9 mouse cellular contexts compared by ENCODE assay signal in the genomic region with DNA sequence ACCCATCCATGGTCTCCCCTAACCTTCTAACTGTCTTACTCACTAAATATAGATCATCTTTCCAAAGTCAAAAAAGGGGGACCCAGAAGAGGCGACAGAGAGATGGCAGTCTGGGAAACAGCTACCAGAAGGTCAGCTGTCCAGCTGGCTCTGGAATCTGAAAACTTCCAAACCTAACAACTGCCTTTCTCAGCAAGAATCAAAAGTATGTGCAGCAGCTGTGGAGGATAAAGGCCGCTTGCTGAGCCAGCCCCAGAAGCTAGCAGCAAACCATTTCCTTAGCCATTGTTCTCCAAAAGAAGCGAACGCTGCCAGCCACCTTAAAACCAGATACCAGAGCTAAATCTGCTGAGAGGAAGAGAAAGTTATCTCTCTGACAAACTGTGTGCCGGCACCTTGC. TPM values are rescaled to one million over a fixed set of nuclear protein-coding genes. Genes with fewer than 3 reads are reported as not detected.
DNase-seq lines count a peak whose midpoint lies in the region; ATAC-seq and TF ChIP-seq lines count a peak whose summit lies in the region.
"Had no signal": no experiment of that assay in that cellular context is flagged by ENCODE, and none has a peak within 500 bp of the region (broad histone marks: within the 10 kb centered on the region; RNA-seq: fewer than 3 reads in every experiment).

No protein-coding gene starts in this region.

- H3K27ac ChIP-seq in liver, adult 2 months (replicated peaks; ENCODE audit: insufficient read depth, low read depth, low read length), result peak overlapping the region; percentile 76
- H3K27ac ChIP-seq in liver, embryonic 11.5 days (ENCODE audit: low read depth, low read length), result no peak overlapping the region
- H3K27ac ChIP-seq in kidney, embryonic 15.5 days, result peak overlapping the region; percentile 79
- H3K27ac ChIP-seq in neural tube, embryonic 13.5 days (replicated peaks), result 0 out of 2 replicates have a peak overlapping the region, but pooled peaks have one; percentile 18
- H3K27ac ChIP-seq: liver, embryonic 15.5 days had no signal

- no peak overlapping the region for H3K9ac ChIP-seq in liver, adult 2 months (ENCODE audit: low read depth, low read length)
- no peak overlapping the region for H3K9ac ChIP-seq in liver, embryonic 11.5 days (ENCODE audit: low read depth, low read length)
- no peak overlapping the region for H3K9ac ChIP-seq in kidney, embryonic 15.5 days
- H3K9ac ChIP-seq in neural tube, embryonic 13.5 days, result no peak overlapping the region
- H3K9ac ChIP-seq: liver, embryonic 15.5 days had no signal

- no peaks in the 10 kb centered on the region for H3K27me3 ChIP-seq in liver, adult 2 months (ENCODE audit: control insufficient read depth, insufficient read depth, low read length)
- H3K27me3 ChIP-seq in liver, embryonic 11.5 days (replicated peaks; ENCODE audit: control insufficient read depth, insufficient read depth, low read length), result no peaks in the 10 kb centered on the region
- H3K27me3 ChIP-seq in kidney, embryonic 15.5 days, result no peaks in the 10 kb centered on the region
- H3K27me3 ChIP-seq in neural tube, embryonic 13.5 days, result no peaks in the 10 kb centered on the region
- H3K27me3 ChIP-seq: liver, embryonic 15.5 days had no signal

- H3K36me3 ChIP-seq in liver, adult 2 months (ENCODE audit: control insufficient read depth, insufficient read depth, low read length), result peaks cover 2% of the 10 kb centered on the region; the same call in 1 of the 2 replicates
- H3K36me3 ChIP-seq in liver, embryonic 11.5 days (ENCODE audit: control insufficient read depth, insufficient read depth, low read length), result no peaks in the 10 kb centered on the region
- H3K36me3 ChIP-seq in kidney, embryonic 15.5 days, result no peaks in the 10 kb centered on the region
- 0 out of 2 replicates have a peak, but pooled peaks cover 3% of the 10 kb centered on the region for H3K36me3 ChIP-seq in neural tube, embryonic 13.5 days
- H3K36me3 ChIP-seq: liver, embryonic 15.5 days had no signal

- no peak for ATAC-seq in liver, embryonic 11.5 days (replicated peaks; ENCODE audit: low FRiP score)
- ATAC-seq in kidney, embryonic 15.5 days (replicated peaks; ENCODE audit: low FRiP score), result peak; percentile 60; the same call in 1 of the 2 replicates
- no peak for ATAC-seq in neural tube, embryonic 13.5 days (ENCODE audit: low read depth)

- DNase-seq in liver, adult 2 months (ENCODE audit: extremely low read depth, low read depth, low spot score), result no peak
- no peak for DNase-seq in liver, embryonic 11.5 days (ENCODE audit: low spot score)
- peak; percentile 13 for DNase-seq in gastrocnemius, postnatal 25 days
- no peak for DNase-seq in frontal cortex, postnatal 25 days (ENCODE audit: low spot score in 2 of 2)
- no peak for DNase-seq in frontal cortex, postnatal 10 days (ENCODE audit: low spot score in 2 of 2)
- no peak for DNase-seq in urinary bladder, postnatal 36 days (ENCODE audit: low spot score in 2 of 2)

- no peak overlapping the region for H3K4me2 ChIP-seq in liver, embryonic 11.5 days
- H3K4me2 ChIP-seq in kidney, embryonic 15.5 days, result no peak overlapping the region
- H3K4me2 ChIP-seq in neural tube, embryonic 13.5 days, result no peak overlapping the region

- H3K79me2 ChIP-seq in liver, adult 2 months (ENCODE audit: control insufficient read depth, insufficient read depth, low read length), result peaks cover 41% of the 10 kb centered on the region

- H3K4me3 ChIP-seq in liver, adult 2 months (ENCODE audit: insufficient read depth, low read depth, low read length), result no peak overlapping the region
- no peak overlapping the region for H3K4me3 ChIP-seq in liver, embryonic 11.5 days (ENCODE audit: low read depth, low read length)
- no peak overlapping the region for H3K4me3 ChIP-seq in kidney, embryonic 15.5 days (replicated peaks)
- H3K4me3 ChIP-seq in neural tube, embryonic 13.5 days, result no peak overlapping the region
- H3K4me3 ChIP-seq: liver, embryonic 15.5 days had no signal

- TF ChIP-seq CTCF in liver, adult 2 months (IDR thresholded peaks at IDR 0.05; ENCODE audit: low read depth, low read length), result no peak

- WGBS in liver, adult 2 months, result 66% methylated on average over 5 of the region's 5 CpGs
- 32% methylated on average over 5 of the region's 5 CpGs for WGBS in liver, embryonic 11.5 days
- WGBS in kidney, embryonic 15.5 days, result 31% methylated on average over 5 of the region's 5 CpGs
- 7% methylated on average over 5 of the region's 5 CpGs for WGBS in neural tube, embryonic 13.5 days

- no peak for TF ChIP-seq POLR2A in liver, adult 2 months (IDR thresholded peaks at IDR 0.05; ENCODE audit: extremely low read depth, insufficient read depth, low read length)

- H3K4me1 ChIP-seq in liver, adult 2 months (ENCODE audit: control insufficient read depth, insufficient read depth, low read length), result peaks cover 9% of the 10 kb centered on the region
- H3K4me1 ChIP-seq in liver, embryonic 11.5 days (replicated peaks; ENCODE audit: control insufficient read depth, insufficient read depth, low read length), result peaks cover 22% of the 10 kb centered on the region
- H3K4me1 ChIP-seq in kidney, embryonic 15.5 days, result peaks cover 25% of the 10 kb centered on the region
- peaks cover 21% of the 10 kb centered on the region for H3K4me1 ChIP-seq in neural tube, embryonic 13.5 days (replicated peaks)

- H3K9me3 ChIP-seq in liver, embryonic 11.5 days (ENCODE audit: control insufficient read depth, low read length), result no peaks in the 10 kb centered on the region
- no peaks in the 10 kb centered on the region for H3K9me3 ChIP-seq in kidney, embryonic 15.5 days (replicated peaks)
- H3K9me3 ChIP-seq in neural tube, embryonic 13.5 days, result no peaks in the 10 kb centered on the region
- H3K9me3 ChIP-seq: liver, embryonic 15.5 days had no signal

RNA-seq across cellular contexts. Expression of gene Macf1, which starts 59.7 kb away (rescaled TPM):
- 66.4 and 70.7 TPM in 2 replicates for total RNA-seq in liver, adult 2 months (2014; rRNA removed)
- polyA plus RNA-seq in liver, adult 2 months (2012; rRNA removed), result 14.0 and 16.6 TPM in 2 replicates
- 35.3 and 36.5 TPM in 2 replicates for polyA plus RNA-seq in liver, embryonic 11.5 days (2014; fragmentation: Nextera tagmentation; extraction: Ambion mirVana)
- 10 to 100 TPM; 55.6 to 75.8 TPM for total RNA-seq in gastrocnemius, postnatal 25 days (2021)
- polyA plus RNA-seq in kidney, embryonic 15.5 days (2015; fragmentation: Nextera tagmentation; extraction: Ambion mirVana), result 38.1 and 41.2 TPM in 2 replicates
- 57.7 and 59.3 TPM in 2 replicates for polyA plus RNA-seq in neural tube, embryonic 13.5 days (2015; fragmentation: Nextera tagmentation; extraction: Ambion mirVana)
